Comparison of ENCODE assay signal across 18 mouse cellular contexts in genomic region chr16:26359619-26360018, GRCm38 (mm10). TPM values are rescaled to one million over a fixed set of nuclear protein-coding genes. Genes with fewer than 3 reads are reported as not detected.
DNase-seq lines count a peak whose midpoint lies in the region; ATAC-seq and TF ChIP-seq lines count a peak whose summit lies in the region.
"Had no signal": no experiment of that assay in that cellular context is flagged by ENCODE, and none has a peak within 500 bp of the region (broad histone marks: within the 10 kb centered on the region; RNA-seq: fewer than 3 reads in every experiment).

No protein-coding gene starts in this region.

- ATAC-seq in hindbrain, embryonic 15.5 days (ENCODE audit: low FRiP score, low read depth) = peak; percentile 77; the same call in 1 of the 2 replicates
- ATAC-seq in neural tube, embryonic 15.5 days (ENCODE audit: low FRiP score) = peak; percentile 38; the same call in 1 of the 2 replicates
- no peak for ATAC-seq in intestine, postnatal 0 days
- ATAC-seq: intestine, embryonic 16.5 days had no signal

- no peak overlapping the region for H3K27ac ChIP-seq in hindbrain, embryonic 15.5 days (replicated peaks)
- no peak overlapping the region for H3K27ac ChIP-seq in neural tube, embryonic 15.5 days (replicated peaks)
- H3K27ac ChIP-seq in intestine, postnatal 0 days (ENCODE audit: low read depth, low read length) = no peak overlapping the region
- H3K27ac ChIP-seq: embryonic facial prominence, embryonic 15.5 days; liver, embryonic 13.5 days had no signal

- no peaks in the 10 kb centered on the region for H3K27me3 ChIP-seq in hindbrain, embryonic 15.5 days
- H3K27me3 ChIP-seq in neural tube, embryonic 15.5 days (replicated peaks) = no peaks in the 10 kb centered on the region
- H3K27me3 ChIP-seq in intestine, postnatal 0 days (replicated peaks; ENCODE audit: control insufficient read depth, insufficient read depth, low read length) = no peaks in the 10 kb centered on the region
- H3K27me3 ChIP-seq: embryonic facial prominence, embryonic 15.5 days; liver, embryonic 13.5 days had no signal

- intact Hi-C loops in left cerebral cortex, postnatal 4 days (cut with DNase I) = no loop called here

- H3K36me3 ChIP-seq in hindbrain, embryonic 15.5 days = no peaks in the 10 kb centered on the region
- no peaks in the 10 kb centered on the region for H3K36me3 ChIP-seq in neural tube, embryonic 15.5 days
- no peaks in the 10 kb centered on the region for H3K36me3 ChIP-seq in intestine, postnatal 0 days (ENCODE audit: control insufficient read depth, insufficient read depth)
- H3K36me3 ChIP-seq: embryonic facial prominence, embryonic 15.5 days; G1E; liver, embryonic 13.5 days had no signal

- TF ChIP-seq CTCF in intestine, postnatal 0 days (IDR thresholded peaks at IDR 0.05; ENCODE audit: low read depth) = no peak

- DNase-seq in embryo, embryonic 10 days (ENCODE audit: low spot score) = peak; percentile 5
- no peak for DNase-seq in embryo, embryonic 11 days
- DNase-seq in left cerebral cortex, postnatal 4 days = peak; percentile 55
- DNase-seq in left cerebral cortex, adult 11 months (ENCODE audit: low spot score) = no peak
- DNase-seq: gastrocnemius, postnatal 36 days; kidney, postnatal 4 days; liver, embryonic 13.5 days; lung, postnatal 10 days; right cerebral cortex, postnatal 25 days; thymus, adult 2 months had no signal

- no peaks in the 10 kb centered on the region for H3K9me3 ChIP-seq in hindbrain, embryonic 15.5 days
- no peaks in the 10 kb centered on the region for H3K9me3 ChIP-seq in neural tube, embryonic 15.5 days (replicated peaks)
- H3K9me3 ChIP-seq in intestine, postnatal 0 days (ENCODE audit: control insufficient read depth) = no peaks in the 10 kb centered on the region
- H3K9me3 ChIP-seq: embryonic facial prominence, embryonic 15.5 days; liver, embryonic 13.5 days had no signal

- WGBS in hindbrain, embryonic 15.5 days = 49% methylated on average over 4 of the region's 4 CpGs
- WGBS in neural tube, embryonic 15.5 days = 39% methylated on average over 4 of the region's 4 CpGs
- WGBS in intestine, postnatal 0 days = 84% methylated on average over 4 of the region's 4 CpGs

- H3K4me1 ChIP-seq in hindbrain, embryonic 15.5 days (replicated peaks) = 0 out of 2 replicates have a peak, but pooled peaks cover 3% of the 10 kb centered on the region
- peaks cover 7% of the 10 kb centered on the region; the same call in 1 of the 2 replicates for H3K4me1 ChIP-seq in neural tube, embryonic 15.5 days
- no peaks in the 10 kb centered on the region for H3K4me1 ChIP-seq in intestine, postnatal 0 days (replicated peaks; ENCODE audit: control insufficient read depth, insufficient read depth, low read length)
- H3K4me1 ChIP-seq: embryonic facial prominence, embryonic 15.5 days had no signal

- H3K4me2 ChIP-seq in hindbrain, embryonic 15.5 days = no peak overlapping the region
- H3K4me2 ChIP-seq in neural tube, embryonic 15.5 days = no peak overlapping the region
- no peak overlapping the region for H3K4me2 ChIP-seq in intestine, postnatal 0 days (replicated peaks; ENCODE audit: low read depth)
- H3K4me2 ChIP-seq: embryonic facial prominence, embryonic 15.5 days; heart, embryonic 11.5 days; liver, embryonic 13.5 days had no signal

- H3K9ac ChIP-seq in hindbrain, embryonic 15.5 days = no peak overlapping the region
- H3K9ac ChIP-seq in neural tube, embryonic 15.5 days (replicated peaks) = no peak overlapping the region
- H3K9ac ChIP-seq in intestine, postnatal 0 days (ENCODE audit: low read depth, low read length) = no peak overlapping the region
- H3K9ac ChIP-seq: embryonic facial prominence, embryonic 15.5 days; liver, embryonic 13.5 days had no signal

- no peak overlapping the region for H3K4me3 ChIP-seq in hindbrain, embryonic 15.5 days
- H3K4me3 ChIP-seq in neural tube, embryonic 15.5 days (replicated peaks) = no peak overlapping the region
- no peak overlapping the region for H3K4me3 ChIP-seq in intestine, postnatal 0 days (ENCODE audit: low read depth, low read length)
- H3K4me3 ChIP-seq: embryonic facial prominence, embryonic 15.5 days; liver, embryonic 13.5 days had no signal

RNA-seq across cellular contexts. Expression of gene Cldn1, which starts 12.0 kb away (rescaled TPM):
- total RNA-seq in left cerebral cortex, postnatal 4 days (2021) = 1 to 10 TPM; 2.3 to 2.4 TPM
- polyA plus RNA-seq in hindbrain, embryonic 15.5 days (2015; fragmentation: Nextera tagmentation; extraction: Ambion mirVana) = 6.8 and 8.9 TPM in 2 replicates
- polyA plus RNA-seq in neural tube, embryonic 15.5 days (2015; fragmentation: Nextera tagmentation; extraction: Ambion mirVana) = 4.4 and 5.8 TPM in 2 replicates
- polyA plus RNA-seq in intestine, postnatal 0 days (2015; fragmentation: Nextera tagmentation; extraction: Ambion mirVana) = 5.4 and 5.5 TPM in 2 replicates
- total RNA-seq: megakaryocyte-erythroid progenitor cell, adult 5-6 weeks had no signal
- polyA plus RNA-seq: G1E had no signal

Comparison
In these comparisons a context has a peak if more than half of its experiments do, and no peak if none do; other contexts are left out.
1. DNase-seq: peak in embryo, embryonic 10 days (single experiment) and left cerebral cortex, postnatal 4 days (single experiment); none in embryo, embryonic 11 days (single experiment) and left cerebral cortex, adult 11 months (single experiment).